In genomic region chr2:3327351-3327750, GRCm38 (mm10) we compare ENCODE assay signal across 8 mouse cellular contexts. TPM values are rescaled to one million over a fixed set of nuclear protein-coding genes. Genes with fewer than 3 reads are reported as not detected.
DNase-seq lines count a peak whose midpoint lies in the region; ATAC-seq and TF ChIP-seq lines count a peak whose summit lies in the region.

No protein-coding gene starts in this region.

- no peaks in the 10 kb centered on the region for H3K27me3 ChIP-seq in forebrain, postnatal 0 days (ENCODE audit: insufficient read depth, low read length)
- no peaks in the 10 kb centered on the region for H3K27me3 ChIP-seq in forebrain, embryonic 15.5 days

- peaks cover 53% of the 10 kb centered on the region for H3K36me3 ChIP-seq in forebrain, postnatal 0 days (ENCODE audit: insufficient read depth)
- peaks cover 62% of the 10 kb centered on the region for H3K36me3 ChIP-seq in forebrain, embryonic 15.5 days

- no peak overlapping the region for H3K4me3 ChIP-seq in forebrain, postnatal 0 days (ENCODE audit: low read depth, low read length)
- H3K4me3 ChIP-seq in forebrain, embryonic 15.5 days, result no peak overlapping the region

- H3K9me3 ChIP-seq in forebrain, postnatal 0 days (ENCODE audit: low read length), result no peaks in the 10 kb centered on the region
- H3K9me3 ChIP-seq in forebrain, embryonic 15.5 days, result no peaks in the 10 kb centered on the region

- H3K4me1 ChIP-seq in forebrain, postnatal 0 days (ENCODE audit: insufficient read depth), result peaks cover 10% of the 10 kb centered on the region
- peaks cover 12% of the 10 kb centered on the region for H3K4me1 ChIP-seq in forebrain, embryonic 15.5 days

- DNase-seq in forebrain, postnatal 0 days, result no peak
- DNase-seq in 3134 (ENCODE audit: extremely low read depth, insufficient read length, low spot score), result peak; percentile 23
- peak; percentile 62 to 69 for DNase-seq in adrenal gland, adult 18-20 months (ENCODE audit: low spot score in 2 of 2)
- DNase-seq in embryo, embryonic 10.5 days (ENCODE audit: low spot score), result peak; percentile 67
- peak; percentile 23 for DNase-seq in urinary bladder, adult 2 months (ENCODE audit: low spot score)

- no peak overlapping the region for H3K9ac ChIP-seq in forebrain, postnatal 0 days
- H3K9ac ChIP-seq in forebrain, embryonic 15.5 days (replicated peaks), result no peak overlapping the region

- ATAC-seq in forebrain, postnatal 0 days, result no peak
- ATAC-seq in forebrain, embryonic 15.5 days (replicated peaks), result no peak
- peak; percentile 25 for ATAC-seq in inflammation-experienced regulatory T-cells, adult 6 months
- ATAC-seq in megakaryocyte, adult 5-6 weeks (ENCODE audit: poor library complexity, severe bottlenecking), result peak; percentile 84

- peak; percentile 60 for TF ChIP-seq CTCF in forebrain, postnatal 0 days (IDR thresholded peaks at IDR 0.05; ENCODE audit: low read depth)

- WGBS in forebrain, postnatal 0 days, result 28% methylated on average over 1 of the region's 1 CpGs
- whole genome bisulfite sequencing in forebrain, embryonic 15.5 days, result 31% methylated on average over 1 of the region's 1 CpGs

- no peak overlapping the region for H3K4me2 ChIP-seq in forebrain, postnatal 0 days (ENCODE audit: low read depth)
- no peak overlapping the region for H3K4me2 ChIP-seq in forebrain, embryonic 15.5 days (replicated peaks)

- H3K27ac ChIP-seq in forebrain, postnatal 0 days (ENCODE audit: low read depth, low read length), result no peak overlapping the region
- no peak overlapping the region for H3K27ac ChIP-seq in forebrain, embryonic 15.5 days (replicated peaks)

RNA-seq across cellular contexts. Expression of gene Rpp38, which starts 5.1 kb away (rescaled TPM):
- total RNA-seq in forebrain, postnatal 0 days (2014; rRNA removed), result 11.8 and 13.5 TPM in 2 replicates
- 9.4 and 9.8 TPM in 2 replicates for polyA plus RNA-seq in forebrain, postnatal 0 days (2015; fragmentation: Nextera tagmentation; extraction: Ambion mirVana)
- polyA plus RNA-seq in forebrain, embryonic 15.5 days (2015; fragmentation: Nextera tagmentation; extraction: Ambion mirVana), result 15.2 and 15.3 TPM in 2 replicates
- total RNA-seq in adrenal gland, adult 18-20 months (2021), result 10 to 100 TPM; 13.1 to 16.3 TPM
- 10 to 100 TPM; 12.1 to 27.4 (median 20.1) TPM for polyA plus RNA-seq in inflammation-experienced regulatory T-cells, adult 6 months (2017; shearing (Covaris generic))
- total RNA-seq in megakaryocyte, adult 5-6 weeks (2015), result 7.6 and 7.9 TPM in 2 replicates
- total RNA-seq in megakaryocyte, adult 5-6 weeks (2017), result 1.5 and 1.7 TPM in 2 replicates
- 14.8 and 19.9 TPM in 2 replicates for polyA plus RNA-seq in urinary bladder, adult 2 months (2012; rRNA removed)

RNA-seq across cellular contexts. Expression of gene Acbd7, which starts 8.6 kb away (rescaled TPM):
- 4.1 TPM in 1 of 2 replicates, not detected in the other for total RNA-seq in forebrain, postnatal 0 days (2014; rRNA removed)
- 4.3 and 5.7 TPM in 2 replicates for polyA plus RNA-seq in forebrain, postnatal 0 days (2015; fragmentation: Nextera tagmentation; extraction: Ambion mirVana)
- 0.91 and 1.3 TPM in 2 replicates for polyA plus RNA-seq in forebrain, embryonic 15.5 days (2015; fragmentation: Nextera tagmentation; extraction: Ambion mirVana)
- total RNA-seq in adrenal gland, adult 18-20 months (2021), result under 1 TPM in 1 of 2 experiments, not detected in 1; 0.64 TPM
- not detected for polyA plus RNA-seq in inflammation-experienced regulatory T-cells, adult 6 months (2017; shearing (Covaris generic))
- not detected in 2 replicates for total RNA-seq in megakaryocyte, adult 5-6 weeks (2015)
- not detected in 2 replicates for total RNA-seq in megakaryocyte, adult 5-6 weeks (2017)
- polyA plus RNA-seq in urinary bladder, adult 2 months (2012; rRNA removed), result 0.34 TPM in 1 of 2 replicates, not detected in the other

RNA-seq across cellular contexts. Expression of gene Nmt2, which starts 43.3 kb away (rescaled TPM):
- total RNA-seq in forebrain, postnatal 0 days (2014; rRNA removed), result 92.8 and 94.0 TPM in 2 replicates
- 80.4 and 101 TPM in 2 replicates for polyA plus RNA-seq in forebrain, postnatal 0 days (2015; fragmentation: Nextera tagmentation; extraction: Ambion mirVana)
- polyA plus RNA-seq in forebrain, embryonic 15.5 days (2015; fragmentation: Nextera tagmentation; extraction: Ambion mirVana), result 99.7 and 108 TPM in 2 replicates
- total RNA-seq in adrenal gland, adult 18-20 months (2021), result 10 to 100 TPM; 36.6 to 62.1 TPM
- 10 to 100 TPM; 41.4 to 64.9 (median 64.0) TPM for polyA plus RNA-seq in inflammation-experienced regulatory T-cells, adult 6 months (2017; shearing (Covaris generic))
- total RNA-seq in megakaryocyte, adult 5-6 weeks (2015), result 12.5 and 14.0 TPM in 2 replicates
- total RNA-seq in megakaryocyte, adult 5-6 weeks (2017), result 17.0 and 21.9 TPM in 2 replicates
- polyA plus RNA-seq in urinary bladder, adult 2 months (2012; rRNA removed), result 11.4 and 13.4 TPM in 2 replicates

Comparison
In these comparisons a context has a peak if more than half of its experiments do, and no peak if none do; other contexts are left out.
1. ATAC-seq: peak in inflammation-experienced regulatory T-cells, adult 6 months (single experiment) and megakaryocyte, adult 5-6 weeks (single experiment); none in forebrain, postnatal 0 days (single experiment) and forebrain, embryonic 15.5 days (single experiment).